20 mouse cellular contexts compared by ENCODE assay signal in the genomic region with DNA sequence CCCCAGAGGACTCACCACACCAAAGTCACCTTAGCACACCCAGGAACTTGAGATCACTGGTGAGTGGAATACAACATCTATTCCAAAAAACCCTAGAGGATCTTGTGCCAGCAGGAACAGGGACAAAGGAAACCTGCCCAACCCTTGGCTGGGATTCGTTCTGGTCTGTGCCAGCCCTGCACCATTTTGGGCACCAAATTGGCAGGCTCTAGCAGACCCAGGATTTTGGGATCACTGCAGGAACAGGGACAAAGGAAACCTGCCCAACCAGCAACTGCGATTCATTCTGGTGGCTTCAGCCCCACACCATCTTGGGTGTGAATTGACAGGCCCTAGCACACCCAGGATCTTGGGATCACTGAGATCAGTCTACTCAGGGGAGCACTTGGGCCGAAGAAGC.
DNase-seq lines count a peak whose midpoint lies in the region; ATAC-seq lines count a peak whose summit lies in the region.
"Had no signal": no experiment of that assay in that cellular context is flagged by ENCODE, and none has a peak within 500 bp of the region (broad histone marks: within the 10 kb centered on the region; RNA-seq: fewer than 3 reads in every experiment).

No protein-coding gene starts in this region.

- H3K9me3 ChIP-seq in heart, embryonic 11.5 days (replicated peaks; ENCODE audit: control insufficient read depth, low read length): no peaks in the 10 kb centered on the region
- H3K9me3 ChIP-seq: hindbrain, embryonic 15.5 days; intestine, embryonic 15.5 days; limb, embryonic 13.5 days; midbrain, embryonic 12.5 days; neural tube, embryonic 12.5 days had no signal

- peak; percentile 19 for DNase-seq in heart, adult 8-10 months (ENCODE audit: low spot score)
- DNase-seq in cerebellum, adult 18-20 months: peak; percentile 5 to 20
- DNase-seq in cerebellum, postnatal 25 days: peak; percentile 20 to 57
- peak; percentile 1 for DNase-seq in heart, postnatal 25 days (ENCODE audit: low spot score)
- no peak for DNase-seq in embryo, embryonic 11 days
- no peak for DNase-seq in spleen, adult 12 weeks (ENCODE audit: low spot score)
- DNase-seq: B cell, adult 2 months; gastrocnemius, postnatal 36 days; kidney, postnatal 4 days; right cerebral cortex, adult 18-20 months; thymus, postnatal 4 days had no signal

- H3K4me2 ChIP-seq in heart, embryonic 11.5 days: no peak overlapping the region
- H3K4me2 ChIP-seq: hindbrain, embryonic 15.5 days; intestine, embryonic 15.5 days; limb, embryonic 13.5 days; midbrain, embryonic 12.5 days; neural tube, embryonic 12.5 days had no signal

- no peak overlapping the region for H3K27ac ChIP-seq in heart, embryonic 11.5 days (ENCODE audit: low read depth, low read length)
- H3K27ac ChIP-seq: hindbrain, embryonic 15.5 days; intestine, embryonic 15.5 days; limb, embryonic 13.5 days; liver, embryonic 14.5 days; macrophage; midbrain, embryonic 12.5 days; neural tube, embryonic 12.5 days had no signal

- no peak overlapping the region for H3K9ac ChIP-seq in heart, embryonic 11.5 days (ENCODE audit: low read depth, low read length)
- H3K9ac ChIP-seq: hindbrain, embryonic 15.5 days; intestine, embryonic 15.5 days; limb, embryonic 13.5 days; liver, embryonic 14.5 days; midbrain, embryonic 12.5 days; neural tube, embryonic 12.5 days had no signal

- intact Hi-C loops in heart, postnatal 25 days (cut with DNase I): no loop called here

- WGBS in heart, embryonic 11.5 days (ENCODE audit: insufficient replicate concordance): 86% methylated on average over 3 of the region's 3 CpGs

- no peak overlapping the region for H3K4me3 ChIP-seq in heart, embryonic 11.5 days (ENCODE audit: low read depth, low read length)
- H3K4me3 ChIP-seq: hindbrain, embryonic 15.5 days; intestine, embryonic 15.5 days; limb, embryonic 13.5 days; midbrain, embryonic 12.5 days; neural tube, embryonic 12.5 days had no signal

- H3K4me1 ChIP-seq in heart, embryonic 11.5 days (ENCODE audit: control insufficient read depth, insufficient read depth, low read length): no peaks in the 10 kb centered on the region
- H3K4me1 ChIP-seq: hindbrain, embryonic 15.5 days; intestine, embryonic 15.5 days; limb, embryonic 13.5 days; midbrain, embryonic 12.5 days; neural tube, embryonic 12.5 days had no signal

- no peak for ATAC-seq in heart, embryonic 11.5 days (replicated peaks; ENCODE audit: insufficient number of reproducible peaks, low FRiP score, low TSS enrichment)
- ATAC-seq: forebrain, embryonic 16.5 days; intestine, embryonic 15.5 days had no signal

- H3K27me3 ChIP-seq in heart, embryonic 11.5 days (ENCODE audit: control insufficient read depth, insufficient read depth, low read length): no peaks in the 10 kb centered on the region
- H3K27me3 ChIP-seq: hindbrain, embryonic 15.5 days; intestine, embryonic 15.5 days; limb, embryonic 13.5 days; midbrain, embryonic 12.5 days; neural tube, embryonic 12.5 days had no signal

- no peaks in the 10 kb centered on the region for H3K36me3 ChIP-seq in heart, embryonic 11.5 days (ENCODE audit: control insufficient read depth, insufficient read depth, low read length)
- H3K36me3 ChIP-seq: hindbrain, embryonic 15.5 days; intestine, embryonic 15.5 days; limb, embryonic 13.5 days; midbrain, embryonic 12.5 days; neural tube, embryonic 12.5 days had no signal

Comparison
In these comparisons a context has a peak if more than half of its experiments do, and no peak if none do; other contexts are left out.
1. DNase-seq: peak in heart, adult 8-10 months (single experiment), cerebellum, adult 18-20 months (2 of 2), cerebellum, postnatal 25 days (2 of 2) and heart, postnatal 25 days (single experiment); none in embryo, embryonic 11 days (single experiment) and spleen, adult 12 weeks (single experiment).